Mouse (Mus musculus): Measurements from ENCODE around the gene Timm17a. TPM values are rescaled to one million over a fixed set of nuclear protein-coding genes. Genes with fewer than 3 reads are reported as not detected.

Timm17a gene
- polyA plus RNA-seq, 1 experiment from 2014 or later = 155 TPM

DNA sequence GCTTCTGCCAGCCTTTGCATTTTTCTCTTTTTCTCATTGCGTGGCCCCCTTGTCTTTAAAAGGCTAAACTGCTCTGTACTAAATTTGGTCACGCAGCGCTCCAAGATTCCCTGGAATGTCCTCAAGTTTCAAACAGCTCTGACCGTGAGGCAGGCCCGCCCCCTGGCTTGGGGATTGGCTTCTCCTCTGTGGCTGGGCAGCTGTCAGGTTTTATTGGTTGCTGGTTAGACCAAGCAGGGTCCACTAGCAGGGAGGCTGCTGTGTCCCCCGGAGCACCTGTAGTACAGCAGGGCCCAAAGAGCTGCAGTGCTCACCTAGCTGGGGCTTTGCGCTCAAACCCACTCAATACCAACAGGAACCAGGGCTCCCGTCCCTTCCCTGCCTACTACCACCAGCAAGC lies 11.0 kb upstream of the Timm17a start, which contains the start of gene Lmod1:
Gene Lmod1 (plus strand): TSS at position 237 of the 400 bp plus-strand sequence.
- WGBS = 19% methylated on average over 8 of the region's 8 CpGs
- Histone ChIP-seq H3K36me3 (no peaks in the 10 kb centered on the region), H3K27ac (no peak within 1 kb of the TSS), H3K4me3 (replicated peaks) (no peak within 1 kb of the TSS), H3K4me1 (replicated peaks) (no peaks in the 10 kb centered on the region), H3K27me3 (0 out of 2 replicates have a peak, but pooled peaks cover 6% of the 10 kb centered on the region), H3K9ac (replicated peaks) (no peak within 1 kb of the TSS), H3K4me2 (replicated peaks) (no peak within 1 kb of the TSS), H3K9me3 (no peaks in the 10 kb centered on the region)
- ATAC-seq = no peak

DNA sequence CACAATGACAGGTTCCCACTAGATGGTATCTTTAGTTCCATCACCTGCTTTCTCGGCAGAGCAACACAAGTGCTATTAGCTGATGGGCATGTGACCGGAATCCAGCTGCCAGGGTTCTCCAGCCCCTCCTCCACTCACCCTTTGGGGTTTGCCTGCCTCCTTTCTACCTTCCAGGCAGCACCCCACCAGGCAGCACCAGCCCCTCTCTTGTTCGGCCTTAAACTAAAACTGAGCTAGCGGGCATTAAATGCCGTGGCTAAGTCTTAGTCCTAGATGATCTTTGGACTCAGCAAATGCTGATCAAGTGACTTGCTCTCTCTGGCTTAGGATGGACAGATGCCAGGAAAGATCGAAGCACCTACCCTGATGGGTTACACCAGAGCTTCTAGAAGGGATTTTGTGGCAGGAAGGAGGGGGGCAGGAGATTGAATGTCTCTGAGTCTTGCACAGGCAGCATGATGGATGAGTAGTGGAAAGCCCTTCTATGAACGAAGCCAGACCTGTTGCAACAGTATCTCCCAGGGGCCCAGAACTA lies 9.9 kb upstream of the Timm17a start:
- Histone ChIP-seq H3K36me3 (no peaks in the 10 kb centered on the region), H3K27me3 (0 out of 2 replicates have a peak, but pooled peaks cover 6% of the 10 kb centered on the region), H3K4me2 (replicated peaks) (no peak overlapping the region), H3K9me3 (no peaks in the 10 kb centered on the region), H3K4me3 (replicated peaks) (no peak overlapping the region), H3K9ac (replicated peaks) (no peak overlapping the region), H3K27ac (no peak overlapping the region), H3K4me1 (replicated peaks) (no peaks in the 10 kb centered on the region)
- no peak for ATAC-seq
- 90% methylated on average over 7 of the region's 7 CpGs for WGBS

DNA sequence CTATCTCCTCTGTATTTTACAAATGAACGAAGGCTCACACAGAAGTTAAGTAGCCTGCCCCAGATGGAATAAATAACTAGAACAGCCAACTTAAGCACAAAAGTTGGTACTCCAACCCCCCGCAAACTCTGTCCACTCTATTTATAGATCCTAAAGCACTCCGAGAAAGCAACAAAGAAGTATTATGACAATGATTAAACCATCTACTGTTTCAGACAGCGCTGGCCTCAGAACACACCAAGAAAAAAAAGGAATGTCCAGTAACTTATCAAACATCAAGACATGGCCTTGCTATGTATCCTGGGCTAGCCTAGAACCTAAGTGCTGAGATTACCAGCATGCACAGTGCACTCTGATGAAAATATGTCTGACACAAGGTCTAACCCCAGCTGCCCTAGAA lies 1.4 kb downstream of the Timm17a start:
- no peak overlapping the region; the same call in 1 of the 2 replicates for H3K9ac ChIP-seq (replicated peaks)
- H3K4me1 ChIP-seq (replicated peaks) = peaks cover 25% of the 10 kb centered on the region
- peaks cover 28% of the 10 kb centered on the region for H3K36me3 ChIP-seq
- 0 out of 2 replicates have a peak, but pooled peaks cover 2% of the 10 kb centered on the region for H3K27me3 ChIP-seq
- 94% methylated on average over 4 of the region's 4 CpGs for WGBS
- no peak for ATAC-seq
- H3K27ac ChIP-seq = no peak overlapping the region
- peak overlapping the region; percentile 82 for H3K4me3 ChIP-seq (replicated peaks)
- no peaks in the 10 kb centered on the region for H3K9me3 ChIP-seq
- peak overlapping the region; percentile 91 for H3K4me2 ChIP-seq (replicated peaks)

DNA sequence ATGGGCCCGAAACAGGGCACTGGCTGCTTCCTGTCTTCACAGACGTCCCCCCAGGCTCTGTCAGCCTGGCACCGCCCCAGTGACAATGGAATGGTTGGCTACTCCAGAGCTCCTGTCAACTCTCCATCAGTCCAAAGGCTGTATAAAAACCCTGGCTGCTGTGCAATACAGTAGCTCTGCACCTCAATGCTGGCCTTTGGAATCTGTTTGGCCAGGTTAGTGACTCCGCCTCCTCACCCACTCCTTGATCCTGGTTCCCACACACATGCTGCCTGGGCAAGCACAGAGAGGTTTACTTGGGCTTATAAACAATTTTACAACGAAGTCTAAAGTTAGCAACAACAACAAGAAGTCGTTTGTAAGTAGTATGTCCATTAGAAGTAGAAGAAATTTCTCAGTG lies 2.2 kb downstream of the Timm17a start:
- peaks cover 36% of the 10 kb centered on the region for H3K36me3 ChIP-seq
- 84% methylated on average over 6 of the region's 6 CpGs for WGBS
- H3K9ac ChIP-seq (replicated peaks) = no peak overlapping the region
- no peaks in the 10 kb centered on the region for H3K9me3 ChIP-seq
- no peak for ATAC-seq
- H3K4me2 ChIP-seq (replicated peaks) = no peak overlapping the region
- no peak overlapping the region for H3K4me3 ChIP-seq (replicated peaks)
- H3K27ac ChIP-seq = no peak overlapping the region
- H3K4me1 ChIP-seq (replicated peaks) = peaks cover 25% of the 10 kb centered on the region
- H3K27me3 ChIP-seq = 0 out of 2 replicates have a peak, but pooled peaks cover under 1% of the 10 kb centered on the region

DNA sequence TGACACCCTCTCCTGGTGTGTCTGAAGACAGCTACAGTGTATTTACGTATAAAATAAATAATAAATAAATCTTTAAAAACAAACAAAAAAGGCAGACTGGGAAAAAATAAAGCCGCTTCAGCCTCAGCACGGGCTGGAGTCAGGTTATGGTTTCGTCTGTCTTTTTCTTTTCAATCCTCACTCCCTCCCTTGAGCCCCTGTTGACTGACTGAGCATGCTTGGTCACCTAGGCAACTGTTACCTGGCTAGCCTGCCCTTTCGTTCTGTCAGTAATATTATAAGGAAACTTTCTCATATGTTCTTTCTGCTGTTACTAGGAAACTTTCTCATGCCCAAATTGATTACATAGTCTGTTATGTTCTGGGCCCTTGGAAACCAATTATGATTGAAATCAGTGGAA lies 22.7 kb downstream of the Timm17a start:
- Histone ChIP-seq H3K27ac (no peak overlapping the region), H3K4me3 (replicated peaks) (no peak overlapping the region), H3K9ac (replicated peaks) (no peak overlapping the region), H3K36me3 (peaks cover 19% of the 10 kb centered on the region), H3K27me3 (no peaks in the 10 kb centered on the region), H3K4me2 (replicated peaks) (no peak overlapping the region), H3K4me1 (replicated peaks) (no peaks in the 10 kb centered on the region), H3K9me3 (no peaks in the 10 kb centered on the region)
- ATAC-seq = no peak
- WGBS = 83% methylated on average over 5 of the region's 5 CpGs

DNA sequence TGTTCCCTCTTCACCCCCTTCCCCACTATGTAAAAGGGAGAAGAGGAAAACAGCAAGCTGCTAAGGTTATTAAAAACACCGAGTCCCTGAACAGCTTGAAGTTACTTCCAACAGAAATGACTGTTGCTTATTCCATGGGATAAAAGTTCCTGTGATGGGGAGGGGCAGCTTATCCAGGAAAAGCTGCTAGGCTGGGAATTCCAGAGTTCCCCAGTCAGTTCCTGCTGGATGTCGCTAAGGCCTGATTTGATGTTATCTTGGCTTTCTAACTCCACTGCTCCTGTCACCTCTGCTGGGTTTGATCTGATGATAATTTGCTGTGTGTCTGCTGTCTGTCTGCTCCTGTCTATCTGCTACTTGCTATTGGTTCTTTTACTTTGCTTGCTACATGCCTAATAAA lies 27.3 kb downstream of the Timm17a start:
- Histone ChIP-seq H3K9me3 (no peaks in the 10 kb centered on the region), H3K4me1 (replicated peaks) (peaks cover 21% of the 10 kb centered on the region), H3K4me3 (replicated peaks) (no peak overlapping the region), H3K9ac (replicated peaks) (no peak overlapping the region), H3K27ac (no peak overlapping the region), H3K4me2 (replicated peaks) (no peak overlapping the region), H3K36me3 (no peaks in the 10 kb centered on the region), H3K27me3 (no peaks in the 10 kb centered on the region)
- ATAC-seq = no peak
- 93% methylated on average over 2 of the region's 2 CpGs for WGBS

DNA sequence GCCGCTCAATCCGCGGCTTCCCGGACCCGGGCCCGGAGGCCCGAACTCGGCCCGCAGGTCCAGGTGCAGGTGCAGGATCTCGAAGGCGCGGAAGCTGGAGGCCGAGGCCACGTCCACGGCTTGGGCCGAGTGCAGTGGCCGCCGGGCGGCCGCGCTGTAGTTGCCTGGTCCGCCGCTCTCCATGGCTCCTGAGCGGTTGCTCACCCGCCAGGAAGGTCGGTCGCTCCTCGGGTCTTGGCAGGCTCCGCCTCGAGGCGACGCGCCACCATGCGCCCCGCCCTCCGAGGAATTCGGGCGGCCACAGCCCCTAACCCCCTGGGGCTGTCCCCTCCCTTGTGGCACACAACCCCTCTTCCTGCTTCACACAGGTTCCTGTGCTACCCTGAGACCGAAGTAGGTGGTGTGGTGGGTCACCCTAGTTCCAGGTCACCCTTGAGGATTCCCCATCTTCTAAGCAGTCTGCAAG lies 29.7 kb downstream of the Timm17a start, which contains the start of gene Rnpep:
Gene Rnpep (minus strand): TSS at position 259 of the 466 bp plus-strand sequence.
- Histone ChIP-seq H3K4me2 (replicated peaks) (peak within 1 kb of the TSS; percentile 82), H3K9ac (replicated peaks) (peak within 1 kb of the TSS; percentile 96), H3K36me3 (no peaks in the 10 kb centered on the region), H3K27ac (peak within 1 kb of the TSS; percentile 92), H3K4me1 (replicated peaks) (peaks cover 27% of the 10 kb centered on the region), H3K4me3 (replicated peaks) (peak within 1 kb of the TSS; percentile 78), H3K27me3 (no peaks in the 10 kb centered on the region), H3K9me3 (no peaks in the 10 kb centered on the region)
- ATAC-seq = peak; percentile 94
- WGBS = under 1% methylated on average over 39 of the region's 39 CpGs

DNA sequence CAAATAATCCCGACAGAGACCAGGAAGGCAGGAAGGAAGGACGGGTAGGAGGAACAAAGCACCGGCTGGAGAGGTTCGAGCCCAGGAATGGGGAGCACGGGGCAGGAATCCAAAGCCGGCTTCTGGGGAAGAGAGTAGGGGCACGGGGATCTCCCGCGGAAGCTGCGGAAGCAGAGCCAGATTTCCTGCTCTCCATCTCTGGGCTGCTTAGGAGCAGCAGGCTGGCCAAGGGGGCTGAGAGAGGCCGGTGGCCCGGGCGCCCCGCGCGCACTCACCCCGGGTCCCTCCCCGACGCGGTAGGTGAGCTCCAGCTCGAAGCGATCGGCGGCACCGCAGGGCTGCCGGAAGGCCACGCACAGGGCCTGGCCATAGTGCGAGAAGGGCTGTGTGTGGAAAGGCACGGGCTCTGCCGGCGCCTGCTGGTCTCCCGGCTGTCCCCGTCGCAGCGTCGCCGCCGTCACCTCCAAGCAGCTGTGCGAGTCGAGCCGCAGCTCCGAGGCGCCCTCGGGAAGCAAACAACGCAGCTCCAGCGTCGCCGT lies 30.2 kb downstream of the Timm17a start:
- ATAC-seq = peak; percentile 82
- Histone ChIP-seq H3K9ac (replicated peaks) (peak overlapping the region; percentile 96), H3K4me2 (replicated peaks) (peak overlapping the region; percentile 82), H3K27me3 (no peaks in the 10 kb centered on the region), H3K9me3 (no peaks in the 10 kb centered on the region), H3K4me1 (replicated peaks) (peaks cover 27% of the 10 kb centered on the region), H3K36me3 (peaks cover 4% of the 10 kb centered on the region; the same call in 1 of the 2 replicates), H3K4me3 (replicated peaks) (peak overlapping the region; percentile 78), H3K27ac (peak overlapping the region; percentile 92)
- WGBS = under 1% methylated on average over 48 of the region's 48 CpGs

DNA sequence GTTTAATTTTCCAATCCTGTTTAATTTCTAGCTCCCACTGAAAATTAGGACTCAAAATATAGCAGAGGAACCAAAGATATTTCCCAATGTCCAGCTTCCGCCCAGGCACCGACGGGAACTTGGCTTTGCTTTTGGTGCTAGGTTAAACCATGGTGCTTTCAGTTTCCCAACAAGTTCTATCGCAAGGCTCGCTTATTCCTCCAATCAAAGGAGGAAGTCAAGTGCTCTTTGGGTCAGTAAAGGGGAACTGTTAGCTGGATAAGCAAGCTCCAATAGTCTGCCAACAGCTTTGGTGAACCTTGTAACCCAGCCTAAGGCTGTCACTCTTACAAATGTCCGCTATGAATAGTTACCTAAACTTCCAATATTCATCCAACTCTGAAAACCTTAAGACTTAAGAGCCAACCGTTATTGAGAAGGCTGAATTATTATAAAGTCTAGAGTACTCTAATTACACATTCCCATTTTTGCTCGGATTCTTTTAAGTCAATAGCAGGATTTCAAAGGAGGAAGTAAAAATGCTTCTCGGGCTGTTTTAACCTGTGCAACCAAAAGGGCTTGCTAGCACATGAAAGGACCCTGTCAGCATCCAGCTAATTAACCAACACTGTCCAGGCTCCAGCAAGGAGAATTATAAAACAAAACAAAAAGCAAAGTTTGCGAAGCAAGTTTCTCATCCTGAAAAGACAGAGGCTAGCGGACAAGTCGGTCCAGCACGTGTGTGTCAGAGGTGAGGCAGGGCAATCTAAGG lies 30.9 kb downstream of the Timm17a start:
- H3K9me3 ChIP-seq = no peaks in the 10 kb centered on the region
- no peaks in the 10 kb centered on the region for H3K27me3 ChIP-seq
- H3K27ac ChIP-seq = peak overlapping the region; percentile 92
- peaks cover 10% of the 10 kb centered on the region for H3K36me3 ChIP-seq
- no peak for ATAC-seq
- H3K4me2 ChIP-seq (replicated peaks) = peak overlapping the region; percentile 82
- 40% methylated on average over 13 of the region's 13 CpGs for WGBS
- H3K4me1 ChIP-seq (replicated peaks) = peaks cover 27% of the 10 kb centered on the region
- H3K4me3 ChIP-seq (replicated peaks) = peak overlapping the region; percentile 78
- peak overlapping the region; percentile 96 for H3K9ac ChIP-seq (replicated peaks)

DNA sequence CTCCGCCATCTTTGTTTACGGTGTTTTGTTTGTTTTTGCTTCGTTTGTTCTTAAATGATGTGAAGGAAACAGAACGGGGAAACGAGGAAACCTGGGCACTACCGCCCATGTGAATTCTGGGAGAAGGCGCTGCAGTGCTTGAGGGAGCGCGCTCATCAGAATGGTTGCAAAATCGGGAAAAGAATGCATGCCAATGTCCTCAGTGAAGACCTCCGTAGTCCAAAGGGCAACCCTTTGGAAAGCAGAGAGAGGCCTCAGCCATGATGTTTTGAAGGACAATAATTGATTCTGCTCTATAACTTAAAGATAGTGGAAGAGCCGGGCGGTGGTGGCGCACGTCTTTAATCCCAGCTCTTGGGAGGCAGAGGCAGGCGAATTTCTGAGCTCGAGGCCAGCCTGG lies 31.7 kb downstream of the Timm17a start:
- no peak overlapping the region for H3K4me2 ChIP-seq (replicated peaks)
- H3K27ac ChIP-seq = no peak overlapping the region
- H3K27me3 ChIP-seq = no peaks in the 10 kb centered on the region
- no peaks in the 10 kb centered on the region for H3K9me3 ChIP-seq
- peaks cover 19% of the 10 kb centered on the region for H3K36me3 ChIP-seq
- H3K4me3 ChIP-seq (replicated peaks) = no peak overlapping the region
- no peak for ATAC-seq
- H3K9ac ChIP-seq (replicated peaks) = no peak overlapping the region
- peaks cover 27% of the 10 kb centered on the region for H3K4me1 ChIP-seq (replicated peaks)
- WGBS = 96% methylated on average over 17 of the region's 17 CpGs

DNA sequence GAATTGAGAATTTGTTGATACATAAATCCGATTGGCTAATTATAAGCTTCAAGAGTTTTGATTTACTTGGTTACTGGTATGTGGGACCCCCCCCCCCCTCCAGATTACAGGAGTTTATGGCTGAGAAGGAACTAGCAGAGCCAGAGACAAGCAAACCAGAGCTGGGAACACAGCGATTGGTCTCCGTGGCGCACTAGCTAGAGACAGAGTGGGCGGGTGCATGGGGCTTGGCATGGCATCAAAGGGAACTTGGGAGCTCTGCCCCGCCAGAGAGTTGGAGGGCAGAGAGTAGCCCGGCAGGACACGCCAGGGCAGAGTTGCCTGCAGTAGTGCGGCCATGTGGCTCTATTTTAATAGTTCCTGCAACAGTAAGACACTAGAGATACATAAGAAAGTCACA lies 32.9 kb downstream of the Timm17a start:
- Histone ChIP-seq H3K4me1 (replicated peaks) (peaks cover 27% of the 10 kb centered on the region), H3K27me3 (no peaks in the 10 kb centered on the region), H3K9me3 (no peaks in the 10 kb centered on the region), H3K4me2 (replicated peaks) (no peak overlapping the region), H3K27ac (no peak overlapping the region), H3K9ac (replicated peaks) (no peak overlapping the region), H3K4me3 (replicated peaks) (no peak overlapping the region), H3K36me3 (peaks cover 30% of the 10 kb centered on the region)
- ATAC-seq = no peak
- 72% methylated on average over 9 of the region's 9 CpGs for WGBS

DNA sequence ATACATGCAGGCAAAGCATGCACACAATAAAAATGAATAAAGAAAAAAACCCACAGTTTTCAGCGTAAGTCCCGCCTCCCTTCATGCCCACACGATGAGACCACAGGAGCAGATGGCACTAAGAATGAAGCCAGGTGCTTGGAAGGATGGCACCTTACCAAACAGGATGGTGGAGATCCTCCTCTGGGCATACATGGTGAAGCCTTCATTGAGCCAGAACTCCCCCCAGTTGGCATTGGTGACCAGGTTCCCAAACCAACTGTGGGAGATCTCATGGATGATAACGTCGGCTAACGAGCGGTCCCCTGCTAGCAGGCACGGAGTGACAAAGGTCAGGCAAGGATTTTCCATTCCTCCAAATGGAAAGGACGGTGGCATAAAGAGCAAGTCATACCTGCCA lies 42.2 kb downstream of the Timm17a start:
- H3K9ac ChIP-seq (replicated peaks) = no peak overlapping the region
- no peaks in the 10 kb centered on the region for H3K27me3 ChIP-seq
- no peaks in the 10 kb centered on the region for H3K4me1 ChIP-seq (replicated peaks)
- H3K4me3 ChIP-seq (replicated peaks) = no peak overlapping the region
- WGBS = 91% methylated on average over 9 of the region's 9 CpGs
- peaks cover 74% of the 10 kb centered on the region for H3K36me3 ChIP-seq
- no peaks in the 10 kb centered on the region for H3K9me3 ChIP-seq
- no peak overlapping the region for H3K4me2 ChIP-seq (replicated peaks)
- no peak overlapping the region for H3K27ac ChIP-seq
- no peak for ATAC-seq
